Mouse (Mus musculus) liver, embryonic 18 days (tissue): ENCODE data around the gene Gm3239. TPM values are rescaled to one million over a fixed set of nuclear protein-coding genes. Genes with fewer than 3 reads are reported as not detected.

Source experiments
- polyA plus RNA-seq: library from polyadenylated mRNA; depleted of rRNA; stranded (reverse); fragments of >200 nt; gene quantifications from 2 replicates; pipeline ENCODE4 v1.2.3, GENCODE M21; 2012; rRNA removed

Gene Gm3239
- not detected in 2 replicates for polyA plus RNA-seq

DNA sequence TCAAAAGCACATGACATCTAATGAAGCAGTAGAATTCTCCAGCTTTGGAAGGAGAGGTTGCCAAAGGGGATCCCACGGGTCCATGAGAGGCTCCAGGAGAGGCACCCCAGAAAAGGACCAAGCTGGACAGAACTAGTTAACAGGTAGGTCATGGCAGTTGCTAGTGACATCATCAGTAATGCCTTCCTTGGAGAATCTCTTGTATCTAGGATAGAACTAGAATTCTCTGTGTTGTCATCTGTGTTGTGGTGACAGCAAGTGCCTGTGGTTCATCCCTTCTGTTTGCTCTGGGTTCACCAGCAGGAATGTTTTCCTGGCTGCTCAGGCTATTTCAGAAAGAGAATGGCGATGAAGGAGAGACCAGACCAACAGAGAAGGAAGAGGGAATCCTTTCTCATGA, at the start of gene Gm3239:
TSS of gene Gm3239 (plus strand) at position 301 of the 400 bp plus-strand sequence.

DNA sequence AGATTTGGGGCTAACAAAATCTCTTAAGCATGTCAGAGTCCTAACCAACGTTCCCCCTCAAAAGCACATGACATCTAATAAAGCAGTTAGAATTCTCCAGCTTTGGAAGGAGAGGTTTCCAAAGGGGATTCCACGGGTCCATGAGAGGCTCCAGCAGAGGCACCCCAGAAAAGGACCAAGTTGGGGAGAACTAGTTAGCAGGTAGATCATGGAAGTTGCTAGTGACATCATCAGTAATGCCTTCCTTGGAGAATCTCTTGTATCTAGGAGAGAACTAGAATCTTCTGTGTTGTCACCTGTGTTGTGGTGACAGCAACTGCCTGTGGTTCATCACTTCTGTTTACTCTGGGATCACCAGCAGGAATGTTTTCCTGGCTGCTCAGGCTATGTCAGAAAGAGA, 31.9 kb upstream of the Gm3239 start, which contains the start of gene Gm8159:
TSS of gene Gm8159 (plus strand) at position 301 of the 400 bp plus-strand sequence.

DNA sequence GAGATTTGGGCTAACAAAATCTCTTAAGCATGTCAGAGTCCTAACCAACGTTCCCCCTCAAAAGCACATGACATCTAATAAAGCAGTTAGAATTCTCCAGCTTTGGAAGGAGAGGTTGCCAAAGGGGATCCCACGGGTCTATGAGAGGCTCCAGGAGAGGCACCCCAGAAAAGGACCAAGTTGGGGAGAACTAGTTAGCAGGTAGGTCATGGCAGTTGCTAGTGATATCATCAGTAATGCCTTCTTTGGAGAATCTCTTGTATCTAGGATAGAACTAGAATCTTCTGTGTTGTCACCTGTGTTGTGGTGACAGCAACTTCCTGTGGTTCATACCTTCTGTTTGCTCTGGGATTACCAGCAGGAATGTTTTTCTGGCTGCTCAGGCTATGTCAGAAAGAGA, 44.9 kb downstream of the Gm3239 start, which contains the start of gene Gm7876:
TSS of gene Gm7876 (plus strand) at position 301 of the 400 bp plus-strand sequence.

Other genes with a start within 250 kb of the Gm3239 start
- gene Gm3164, start 248.7 kb upstream of the Gm3239 start, polyA plus RNA-seq, result not detected in 2 replicates
- not detected in 2 replicates for gene Gm3173, start 233.2 kb upstream of the Gm3239 start, polyA plus RNA-seq
- not detected in 2 replicates for gene Gm3182, start 182.4 kb upstream of the Gm3239 start, polyA plus RNA-seq
- gene Gm3047, start 108.8 kb upstream of the Gm3239 start, polyA plus RNA-seq, result not detected in 2 replicates
- not detected in 2 replicates for gene Gm8159, start 31.8 kb upstream of the Gm3239 start, polyA plus RNA-seq
- not detected in 2 replicates for gene Gm7876, start 45.0 kb downstream of the Gm3239 start, polyA plus RNA-seq
- not detected in 2 replicates for gene Gm3252, start 62.6 kb downstream of the Gm3239 start, polyA plus RNA-seq
- gene Gm9602, start 112.1 kb downstream of the Gm3239 start, polyA plus RNA-seq, result not detected in 2 replicates
- not detected in 2 replicates for gene Gm3269, start 173.9 kb downstream of the Gm3239 start, polyA plus RNA-seq
- not detected in 2 replicates for gene Gm3264, start 191.4 kb downstream of the Gm3239 start, polyA plus RNA-seq
- not detected in 2 replicates for gene Gm3278, start 228.2 kb downstream of the Gm3239 start, polyA plus RNA-seq